Mouse (Mus musculus) c-Kit-negative CD71-positive TER-119-positive erythroid progenitor cells, embryonic 14.5 days (primary cell): ENCODE results near the gene Svs3a.
"Not testable (repeated sequence)": the region's sequence is repeated elsewhere in the genome, so short reads cannot be mapped to it uniquely, and the experiment has no call there.

Experiments used
- DNase-seq: peaks from one replicate; pipeline ENCODE4 v3.0.0-alpha.2; 2013; ENCODE audit warnings: low read depth, low spot score

Svs3a gene

GRCm38 (mm10) chr2:164288968-164289367 lies at the start of gene Svs3a:
Svs3a (plus strand) TSS chr2:164289268.
- DNase-seq: not testable (repeated sequence)

- not testable (repeated sequence) for DNase-seq
These were observed 32.5 kb upstream of the Svs3a start, which contains the start of gene Svs3b for GRCm38 (mm10) chr2:164256540-164256939. Svs3b (minus strand) TSS chr2:164256640.

GRCm38 (mm10) chr2:164278359-164278758 lies 10.7 kb upstream of the Svs3a start, which contains the start of gene Svs4:
Svs4 (minus strand) TSS chr2:164278459.
- no peak for DNase-seq

- no peak for DNase-seq
These were observed 23.5 kb downstream of the Svs3a start for GRCm38 (mm10) chr2:164312599-164312998.

- DNase-seq: not testable (repeated sequence)
These were observed 26.4 kb downstream of the Svs3a start for GRCm38 (mm10) chr2:164315460-164315859.

GRCm38 (mm10) chr2:164316451-164316850 lies 27.4 kb downstream of the Svs3a start, which contains the start of gene Svs6:
Svs6 (plus strand) TSS chr2:164316751.
- DNase-seq: not testable (repeated sequence)

GRCm38 (mm10) chr2:164320983-164321382 lies 31.9 kb downstream of the Svs3a start:
- DNase-seq: no peak

GRCm38 (mm10) chr2:164332440-164332839 lies 43.4 kb downstream of the Svs3a start, which contains the start of gene Svs5:
Svs5 (plus strand) TSS chr2:164332740.
- not testable (repeated sequence) for DNase-seq
